Mouse (Mus musculus) regulatory T cell (primary cell): ENCODE measurements around the gene Slco3a1.

Experiments used
- in situ Hi-C: fragments of 300-600 bp; cut with MboI, MseI; formaldehyde crosslinking; loops from one replicate; pipeline ENCODE4 v1.15.1; 2025; ENCODE audit warnings: high pct_unique_total_duplicates

Slco3a1 gene

DNA sequence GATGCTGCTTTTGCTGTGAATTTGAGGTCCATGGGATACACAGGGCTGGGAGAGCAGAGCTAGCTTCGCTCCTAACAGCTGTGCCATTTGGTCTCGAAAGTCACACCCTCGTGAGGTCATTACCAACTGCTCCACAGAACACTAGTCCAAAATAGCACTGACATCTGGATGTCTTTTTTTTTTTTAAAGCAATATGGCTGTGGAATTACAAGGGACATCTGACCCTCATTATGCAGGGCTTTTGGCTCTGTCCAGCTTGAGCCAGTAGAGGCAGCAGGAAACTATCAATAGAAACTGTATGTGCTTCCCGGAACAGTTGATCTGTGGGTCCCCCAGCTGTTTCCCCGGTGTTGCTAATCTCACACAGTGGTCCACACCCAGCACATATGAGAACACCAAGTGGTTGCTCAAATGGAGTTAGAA is 163.1 kb downstream of the Slco3a1 start:
- in situ Hi-C loops = no loop called here

GRCm38 (mm10) chr7:74389570-74389969 is 165.0 kb downstream of the Slco3a1 start:
- in situ Hi-C loops = no loop called here

- in situ Hi-C loops = no loop called here
Observed at GRCm38 (mm10) chr7:74386257-74386656, 168.3 kb downstream of the Slco3a1 start.

DNA sequence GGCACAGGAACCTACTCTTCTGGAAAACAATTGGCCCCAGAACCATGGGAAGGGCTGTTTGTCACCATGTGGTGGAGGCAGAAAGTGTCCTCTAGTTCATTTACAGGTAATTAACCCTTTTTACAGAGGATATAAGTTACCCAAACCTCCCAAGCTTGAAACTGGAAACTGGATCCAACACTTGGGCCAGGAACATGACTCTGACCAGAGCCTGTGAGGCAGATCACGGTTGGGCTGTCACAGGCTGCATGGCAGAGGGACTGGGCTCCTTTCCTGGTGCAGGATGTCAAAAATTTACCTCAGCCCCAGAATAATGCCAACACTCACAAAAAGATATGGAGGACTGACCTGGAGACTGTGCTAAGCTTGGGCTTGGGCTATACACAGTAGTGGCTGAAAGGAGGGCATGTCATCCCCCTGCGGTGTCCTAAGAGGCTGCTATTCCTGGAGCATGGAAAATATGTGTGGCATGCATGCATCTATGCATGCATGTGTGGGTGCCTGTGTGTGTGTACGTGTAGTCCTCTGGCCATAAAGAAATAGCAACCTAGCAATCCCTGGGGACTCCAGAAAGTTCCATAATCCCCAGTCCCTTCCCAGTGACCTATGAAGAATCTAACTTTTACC is 171.4 kb downstream of the Slco3a1 start:
- in situ Hi-C loops = no loop called here

- in situ Hi-C loops = no loop called here
Observed at GRCm38 (mm10) chr7:74382286-74382685, 172.3 kb downstream of the Slco3a1 start.

DNA sequence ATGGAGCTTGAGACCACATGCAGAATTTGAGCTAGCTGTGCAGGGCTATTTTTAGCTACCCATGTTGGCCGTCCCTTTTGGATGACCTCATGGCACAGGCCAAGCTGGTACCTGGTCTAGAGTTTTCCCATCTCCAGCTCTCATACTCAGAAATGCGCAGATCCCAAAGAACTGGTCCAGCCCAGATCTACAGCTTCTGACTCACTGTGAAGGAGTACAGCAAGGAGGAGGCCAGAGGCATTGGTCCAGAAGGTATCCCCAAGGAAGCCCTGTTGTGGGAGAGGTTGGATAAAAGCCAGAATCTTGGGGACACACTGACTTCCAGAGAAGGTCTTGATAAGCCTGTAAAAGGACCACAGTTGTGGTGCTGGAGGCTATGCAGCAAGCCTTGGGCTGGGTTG is 172.7 kb downstream of the Slco3a1 start:
- in situ Hi-C loops = no loop called here

DNA sequence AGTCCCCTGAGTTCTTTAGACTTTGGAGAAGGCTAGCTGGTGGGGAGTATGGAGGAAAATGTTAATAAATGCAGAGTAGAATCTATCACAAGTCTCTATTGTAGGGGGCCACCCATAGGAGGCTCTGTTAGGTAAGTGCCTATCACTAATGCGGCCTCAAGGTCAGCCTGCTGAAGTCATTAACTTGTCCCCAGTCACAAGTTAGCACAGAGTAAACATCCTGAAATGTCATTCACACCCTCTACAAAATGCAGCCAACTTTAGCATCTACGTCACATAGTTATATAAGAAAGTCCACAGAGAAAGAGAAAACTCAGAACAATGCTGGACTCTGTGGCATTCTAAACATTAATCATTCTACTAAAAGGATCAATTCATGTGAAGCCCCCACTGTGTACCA is 173.5 kb downstream of the Slco3a1 start:
- in situ Hi-C loops = no loop called here

DNA sequence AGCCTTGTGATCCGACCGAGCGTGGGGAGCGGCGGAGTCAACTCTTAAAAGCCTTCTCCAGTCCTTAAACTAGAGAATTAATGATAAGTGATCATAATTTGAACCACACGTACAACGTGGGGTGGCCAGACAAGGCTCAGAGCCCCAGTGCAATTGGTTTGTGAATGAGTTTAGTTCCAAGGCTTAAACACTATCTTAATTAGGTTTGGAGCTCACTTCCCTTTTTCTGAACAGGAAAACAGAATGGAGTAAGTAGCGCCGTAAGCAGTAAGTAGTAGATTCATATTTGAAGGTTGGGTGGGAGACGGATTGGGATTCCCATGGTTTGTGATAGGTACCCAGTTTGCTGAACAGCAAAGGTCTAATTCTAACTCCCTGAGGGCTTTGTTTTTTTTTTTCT is 176.7 kb downstream of the Slco3a1 start:
- in situ Hi-C loops = no loop called here

GRCm38 (mm10) chr7:74376397-74377044 is 178.1 kb downstream of the Slco3a1 start:
- in situ Hi-C loops = no loop called here

GRCm38 (mm10) chr7:74375174-74375957 is 179.2 kb downstream of the Slco3a1 start:
- in situ Hi-C loops = no loop called here

- in situ Hi-C loops = loop anchor here (5.0 kb wide), 1 partner anchor 329 kb away; no protein-coding TSS in a partner anchor
Observed at GRCm38 (mm10) chr7:74373056-74373455, 181.5 kb downstream of the Slco3a1 start.

DNA sequence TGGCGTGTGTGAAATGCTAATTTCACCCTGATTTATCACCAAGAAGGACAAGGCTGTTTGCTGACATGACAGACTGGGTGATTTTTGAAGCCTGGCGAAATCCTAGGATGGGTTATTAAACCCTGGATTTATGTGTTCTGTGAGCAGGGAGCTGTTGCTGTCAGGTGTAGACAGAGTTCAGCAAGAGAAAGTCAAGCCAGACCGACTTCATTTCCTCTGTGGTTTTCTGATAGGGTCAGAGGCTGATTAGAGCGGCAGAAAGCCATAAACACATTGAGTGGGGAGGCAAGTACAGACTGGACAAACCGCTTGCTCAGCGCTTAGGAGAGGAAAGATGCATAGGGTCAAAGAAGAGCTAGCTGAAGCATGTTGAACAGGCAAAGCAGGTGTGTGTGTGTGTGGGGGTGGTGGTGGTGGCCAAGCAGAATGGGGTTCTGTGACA is 182.4 kb downstream of the Slco3a1 start:
- in situ Hi-C loops = loop anchor here (5.0 kb wide), 1 partner anchor 330 kb away; no protein-coding TSS in a partner anchor

DNA sequence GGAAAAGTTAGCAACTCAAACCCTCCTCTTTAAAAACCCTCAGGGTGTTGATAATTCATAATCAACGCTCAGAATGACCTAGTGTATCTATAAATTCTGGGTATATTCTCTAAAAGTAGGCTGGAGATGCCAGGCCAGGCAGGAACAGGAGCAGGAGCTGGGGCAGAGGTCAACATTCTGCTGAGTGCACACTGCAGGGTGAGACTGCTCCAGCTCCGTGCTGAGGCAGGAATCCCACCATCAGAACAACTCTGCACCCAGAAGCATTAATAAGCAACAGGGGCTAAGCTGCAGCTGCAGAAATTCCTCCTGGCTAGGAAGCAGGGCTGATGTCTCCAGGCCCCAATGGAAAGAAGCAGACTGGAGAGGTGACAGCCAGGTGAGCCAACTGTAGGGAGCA is 182.9 kb downstream of the Slco3a1 start:
- in situ Hi-C loops = loop anchor here (5.0 kb wide), 1 partner anchor 331 kb away; no protein-coding TSS in a partner anchor

DNA sequence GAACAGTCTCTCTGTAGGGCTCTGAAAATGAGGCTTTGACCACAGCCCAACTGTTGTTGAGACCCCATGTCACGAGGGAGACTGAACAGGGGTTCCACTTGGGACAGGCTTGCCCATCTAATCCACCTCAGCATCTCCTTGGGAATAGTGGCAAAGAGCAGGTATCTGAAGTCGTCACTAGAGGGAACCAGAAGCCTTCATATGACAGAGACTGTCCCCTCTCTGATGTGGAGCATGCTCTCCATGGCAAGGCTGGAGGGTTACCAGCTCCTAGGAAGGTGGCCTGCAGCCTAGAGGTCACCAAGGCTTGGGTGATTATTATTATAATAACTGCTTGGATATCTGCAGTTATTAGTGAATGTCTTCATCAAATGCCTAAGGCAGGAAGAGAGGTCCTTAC is 183.4 kb downstream of the Slco3a1 start:
- in situ Hi-C loops = loop anchor here (5.0 kb wide), 1 partner anchor 331 kb away; no protein-coding TSS in a partner anchor

- in situ Hi-C loops = loop anchor here (5.0 kb wide), 2 partner anchors 333 to 743 kb away; no protein-coding TSS in a partner anchor
Observed at GRCm38 (mm10) chr7:74369657-74370056, 184.9 kb downstream of the Slco3a1 start.

GRCm38 (mm10) chr7:74368256-74368980 is 186.2 kb downstream of the Slco3a1 start:
- in situ Hi-C loops = loop anchor here (5.0 kb wide), 1 partner anchor 744 kb away; no protein-coding TSS in a partner anchor

- in situ Hi-C loops = loop anchor here (5.0 kb wide), 1 partner anchor 745 kb away; no protein-coding TSS in a partner anchor
Observed at GRCm38 (mm10) chr7:74367350-74367749, 187.2 kb downstream of the Slco3a1 start.

DNA sequence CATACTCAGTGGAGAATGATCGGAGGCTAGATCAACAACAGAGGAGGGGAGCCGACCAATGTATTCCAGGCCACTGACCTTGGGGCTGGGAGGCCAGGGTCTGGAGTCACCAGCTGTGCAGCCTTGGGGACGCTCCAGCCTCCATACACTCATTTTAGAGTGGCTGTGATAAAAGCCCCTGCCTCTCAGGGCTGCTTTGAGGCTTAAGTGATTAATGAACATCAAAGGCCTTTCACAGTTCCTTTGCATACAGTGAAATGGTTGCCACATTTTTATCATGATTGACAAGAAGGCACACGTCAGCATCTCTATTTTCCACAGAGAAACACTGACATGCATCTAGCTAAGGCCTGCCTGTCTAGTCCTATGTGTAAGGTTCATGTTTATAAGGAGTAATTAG is 189.0 kb downstream of the Slco3a1 start:
- in situ Hi-C loops = loop anchor here (5.0 kb wide), 1 partner anchor 747 kb away; no protein-coding TSS in a partner anchor

DNA sequence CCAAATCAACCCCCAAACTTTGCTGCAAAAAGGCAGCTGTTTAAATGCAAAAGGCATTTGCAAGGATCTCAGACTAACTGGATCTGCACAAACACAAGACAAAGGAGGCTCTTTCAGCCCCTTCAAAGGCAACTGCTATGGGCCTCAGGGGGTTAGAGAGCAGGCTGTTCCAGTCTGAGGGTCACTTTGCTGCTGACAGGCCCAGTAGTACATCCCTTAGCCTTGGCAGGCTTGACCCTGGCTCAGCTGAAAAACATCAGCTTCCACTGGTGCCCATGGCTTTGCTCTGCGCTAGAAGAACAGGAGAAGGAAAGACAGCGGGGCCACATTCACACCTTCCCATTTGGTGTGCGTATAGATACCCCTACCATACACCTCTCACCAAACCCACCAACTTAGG is 189.6 kb downstream of the Slco3a1 start:
- in situ Hi-C loops = loop anchor here (5.0 kb wide), 1 partner anchor 747 kb away; no protein-coding TSS in a partner anchor

- in situ Hi-C loops = no loop called here
Observed at GRCm38 (mm10) chr7:74363440-74363839, 191.1 kb downstream of the Slco3a1 start.

- in situ Hi-C loops = no loop called here
Observed at GRCm38 (mm10) chr7:74361677-74362076, 192.9 kb downstream of the Slco3a1 start.
